Mouse (Mus musculus): Measurements from ENCODE around the gene Rab11fip5. TPM values are rescaled to one million over a fixed set of nuclear protein-coding genes. Genes with fewer than 3 reads are reported as not detected.

Rab11fip5 gene
- polyA plus RNA-seq, 1 experiment from 2014 or later: 22.1 TPM

GRCm38 (mm10) chr6:85340184-85340583, 34.2 kb downstream of the Rab11fip5 start:
- H3K27me3 ChIP-seq (replicated peaks): no peaks in the 10 kb centered on the region
- H3K27ac ChIP-seq: no peak overlapping the region
- WGBS: 70% methylated on average over 12 of the region's 12 CpGs
- H3K9ac ChIP-seq: no peak overlapping the region
- 0 out of 2 replicates have a peak, but pooled peaks cover 6% of the 10 kb centered on the region for H3K36me3 ChIP-seq (replicated peaks)
- H3K4me2 ChIP-seq: no peak overlapping the region
- no peak for ATAC-seq (replicated peaks)
- no peaks in the 10 kb centered on the region for H3K4me1 ChIP-seq
- no peaks in the 10 kb centered on the region for H3K9me3 ChIP-seq
- no peak overlapping the region for H3K4me3 ChIP-seq

DNA sequence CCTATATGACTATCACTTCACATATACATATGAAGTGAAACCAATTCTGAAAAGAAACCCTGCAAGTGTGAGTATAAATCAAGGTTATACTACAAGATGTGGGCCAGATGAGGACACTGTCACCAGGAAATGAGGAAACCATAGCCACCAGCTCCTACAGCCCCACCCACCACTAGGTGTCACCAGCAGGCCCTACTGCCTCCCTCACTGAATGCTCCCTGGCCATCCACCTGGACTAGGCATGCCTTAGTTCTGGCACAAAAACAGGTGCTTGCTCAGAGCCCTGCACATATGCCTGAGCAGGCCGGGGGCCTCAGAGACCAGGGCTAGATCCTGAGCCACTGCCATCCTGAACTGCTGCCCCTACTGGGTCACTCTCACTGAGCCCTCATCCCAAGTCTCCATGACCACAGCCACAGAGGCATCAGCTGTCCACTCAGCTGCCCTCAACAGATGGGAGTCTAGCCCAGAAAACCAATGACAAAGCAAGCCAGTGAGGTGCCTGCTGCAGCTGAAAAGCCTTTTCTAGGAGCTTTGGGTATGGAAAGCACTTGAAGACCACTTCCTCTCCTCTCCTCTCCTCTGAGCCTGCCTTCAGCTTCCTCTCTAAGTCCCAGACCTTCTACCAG, 35.0 kb downstream of the Rab11fip5 start:
- ATAC-seq (replicated peaks): no peak

GRCm38 (mm10) chr6:85336944-85337343, 37.5 kb downstream of the Rab11fip5 start:
- Histone ChIP-seq H3K36me3 (replicated peaks) (0 out of 2 replicates have a peak, but pooled peaks cover 5% of the 10 kb centered on the region), H3K4me2 (no peak overlapping the region), H3K4me3 (no peak overlapping the region), H3K9ac (no peak overlapping the region), H3K9me3 (no peaks in the 10 kb centered on the region), H3K27ac (no peak overlapping the region), H3K4me1 (peaks cover 11% of the 10 kb centered on the region), H3K27me3 (replicated peaks) (no peaks in the 10 kb centered on the region)
- no peak for ATAC-seq (replicated peaks)
- 82% methylated on average over 8 of the region's 9 CpGs for WGBS

More for the DNA sequence above, 35.0 kb downstream of the Rab11fip5 start:
- Histone ChIP-seq H3K27me3 (replicated peaks) (no peaks in the 10 kb centered on the region), H3K4me2 (no peak overlapping the region), H3K4me1 (no peaks in the 10 kb centered on the region; the same call in 1 of the 2 replicates), H3K36me3 (replicated peaks) (0 out of 2 replicates have a peak, but pooled peaks cover 6% of the 10 kb centered on the region), H3K9me3 (no peaks in the 10 kb centered on the region), H3K4me3 (no peak overlapping the region), H3K9ac (no peak overlapping the region), H3K27ac (no peak overlapping the region)
- 82% methylated on average over 1 of the region's 1 CpGs for WGBS

GRCm38 (mm10) chr6:85335352-85335751, 39.1 kb downstream of the Rab11fip5 start:
- H3K9me3 ChIP-seq: no peaks in the 10 kb centered on the region
- no peak overlapping the region for H3K4me2 ChIP-seq
- no peak overlapping the region for H3K27ac ChIP-seq
- H3K4me1 ChIP-seq: peaks cover 15% of the 10 kb centered on the region
- H3K4me3 ChIP-seq: no peak overlapping the region
- H3K9ac ChIP-seq: no peak overlapping the region
- no peak for ATAC-seq (replicated peaks)
- no peaks in the 10 kb centered on the region for H3K36me3 ChIP-seq (replicated peaks)
- 58% methylated on average over 3 of the region's 3 CpGs for WGBS
- peaks cover 3% of the 10 kb centered on the region; the same call in 1 of the 2 replicates for H3K27me3 ChIP-seq (replicated peaks)

- Histone ChIP-seq H3K4me1 (peaks cover 15% of the 10 kb centered on the region), H3K4me3 (no peak overlapping the region), H3K27ac (no peak overlapping the region), H3K27me3 (replicated peaks) (peaks cover 3% of the 10 kb centered on the region; the same call in 1 of the 2 replicates), H3K9ac (no peak overlapping the region), H3K9me3 (no peaks in the 10 kb centered on the region), H3K36me3 (replicated peaks) (no peaks in the 10 kb centered on the region), H3K4me2 (no peak overlapping the region)
- WGBS: 77% methylated on average over 5 of the region's 5 CpGs
- ATAC-seq (replicated peaks): no peak
Measured at GRCm38 (mm10) chr6:85334851-85335250, 39.6 kb downstream of the Rab11fip5 start.

DNA sequence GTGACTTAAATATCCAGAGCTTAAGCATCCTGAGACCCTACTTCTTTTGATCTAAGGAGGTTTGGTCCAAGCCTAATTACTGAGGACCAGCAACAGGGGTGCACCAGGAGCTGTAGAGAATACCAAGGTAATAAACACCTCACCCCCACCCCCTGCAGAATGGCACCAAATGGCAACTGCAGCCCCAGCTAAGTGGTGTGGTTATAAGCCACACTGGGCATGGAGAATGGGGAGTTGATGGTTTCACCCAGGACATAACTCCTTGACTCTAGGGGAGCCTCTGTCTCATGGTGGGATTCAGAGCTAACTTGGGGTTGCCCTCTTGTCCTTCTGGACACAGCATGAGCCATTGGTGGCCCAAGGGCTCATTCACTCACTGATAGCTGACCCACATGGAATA, 40.2 kb downstream of the Rab11fip5 start:
- H3K27ac ChIP-seq: peak overlapping the region; percentile 92
- H3K27me3 ChIP-seq (replicated peaks): peaks cover 3% of the 10 kb centered on the region; the same call in 1 of the 2 replicates
- no peak overlapping the region for H3K4me3 ChIP-seq

DNA sequence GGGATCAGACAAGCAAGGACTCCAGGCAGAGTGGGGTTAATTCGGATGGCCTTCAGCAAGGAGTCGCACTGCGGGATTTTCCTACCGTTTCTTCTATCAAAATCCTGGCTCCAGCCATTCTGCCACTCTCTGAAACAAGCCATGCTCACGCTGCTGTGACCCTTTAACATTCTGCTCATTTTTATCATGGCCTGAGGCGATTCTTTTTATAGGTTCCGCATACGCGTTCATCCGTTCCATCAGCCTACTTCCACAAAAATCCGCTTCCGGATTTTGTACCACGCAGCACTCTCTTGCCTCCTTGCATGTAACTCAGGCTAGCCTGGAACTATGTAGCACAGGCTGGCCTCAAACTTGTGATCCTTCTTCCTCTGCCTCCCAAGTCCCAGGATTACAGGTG, 40.7 kb downstream of the Rab11fip5 start:
- peak overlapping the region; percentile 98 for H3K4me2 ChIP-seq
- H3K9me3 ChIP-seq: no peaks in the 10 kb centered on the region
- H3K36me3 ChIP-seq (replicated peaks): no peaks in the 10 kb centered on the region
- ATAC-seq (replicated peaks): 0 out of 2 replicates have a peak, but pooled peaks have one; percentile 3
- peak overlapping the region; percentile 92 for H3K27ac ChIP-seq
- H3K9ac ChIP-seq: peak overlapping the region; percentile 63
- peaks cover 15% of the 10 kb centered on the region for H3K4me1 ChIP-seq
- 3% methylated on average over 13 of the region's 13 CpGs for WGBS
- peaks cover 3% of the 10 kb centered on the region; the same call in 1 of the 2 replicates for H3K27me3 ChIP-seq (replicated peaks)
- peak overlapping the region; percentile 60 for H3K4me3 ChIP-seq

More for the DNA sequence above, 40.2 kb downstream of the Rab11fip5 start:
- no peak for ATAC-seq (replicated peaks)
- Histone ChIP-seq H3K9ac (no peak overlapping the region), H3K9me3 (no peaks in the 10 kb centered on the region), H3K4me1 (peaks cover 15% of the 10 kb centered on the region), H3K36me3 (replicated peaks) (no peaks in the 10 kb centered on the region), H3K4me2 (peak overlapping the region; percentile 98; the same call in 1 of the 2 replicates)

DNA sequence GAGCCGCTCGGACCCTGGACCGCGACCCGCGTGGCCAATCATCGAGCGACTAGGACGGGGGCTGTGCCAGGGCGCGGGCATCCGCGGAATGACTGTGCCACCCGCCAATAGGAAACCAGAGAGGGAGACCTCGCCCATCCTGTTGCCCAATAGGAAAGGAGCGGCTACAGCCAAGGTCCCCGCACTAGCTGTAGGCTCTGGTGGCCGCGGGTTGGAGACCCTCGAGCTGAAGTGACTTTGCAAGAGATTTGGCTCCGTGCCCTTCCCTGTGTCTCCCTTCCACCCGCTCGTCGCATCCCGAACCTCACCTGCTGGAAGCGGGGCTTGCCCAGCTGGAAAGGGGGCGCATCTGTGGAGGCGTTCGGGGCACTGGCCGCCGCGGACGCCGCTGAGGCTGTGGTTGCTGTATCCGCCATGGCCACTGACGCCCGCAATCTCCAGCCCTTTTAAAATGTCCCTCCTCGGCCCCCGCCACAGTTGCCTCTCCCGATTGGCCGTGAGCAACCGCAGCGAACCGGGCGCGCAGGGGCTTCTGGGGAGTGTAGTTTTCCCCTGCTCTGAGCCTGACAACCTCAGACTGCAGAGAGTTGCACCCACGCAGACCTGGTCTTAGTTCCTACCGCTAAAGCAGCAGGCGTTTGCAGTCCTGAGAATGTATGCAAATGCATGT, 41.3 kb downstream of the Rab11fip5 start, which contains the start of gene Sfxn5:
TSS of gene Sfxn5 (minus strand) at position 423 of the 670 bp plus-strand sequence.
- Histone ChIP-seq H3K9me3 (no peaks in the 10 kb centered on the region), H3K27me3 (replicated peaks) (peaks cover 3% of the 10 kb centered on the region; the same call in 1 of the 2 replicates), H3K27ac (peak within 1 kb of the TSS; percentile 92), H3K4me3 (peak within 1 kb of the TSS; percentile 60), H3K9ac (peak within 1 kb of the TSS; percentile 63), H3K36me3 (replicated peaks) (no peaks in the 10 kb centered on the region), H3K4me2 (peak within 1 kb of the TSS; percentile 98), H3K4me1 (peaks cover 15% of the 10 kb centered on the region)
- under 1% methylated on average over 49 of the region's 49 CpGs for WGBS
- ATAC-seq (replicated peaks): peak; percentile 97

GRCm38 (mm10) chr6:85332351-85332999, 42.0 kb downstream of the Rab11fip5 start:
- H3K4me2 ChIP-seq: peak overlapping the region; percentile 98
- peak overlapping the region; percentile 63 for H3K9ac ChIP-seq
- under 1% methylated on average over 41 of the region's 41 CpGs for WGBS
- no peaks in the 10 kb centered on the region for H3K9me3 ChIP-seq
- peak overlapping the region; percentile 92 for H3K27ac ChIP-seq
- peaks cover 3% of the 10 kb centered on the region; the same call in 1 of the 2 replicates for H3K27me3 ChIP-seq (replicated peaks)
- H3K36me3 ChIP-seq (replicated peaks): no peaks in the 10 kb centered on the region
- peak; percentile 37 for ATAC-seq (replicated peaks)
- peak overlapping the region; percentile 60 for H3K4me3 ChIP-seq
- H3K4me1 ChIP-seq: peaks cover 15% of the 10 kb centered on the region

DNA sequence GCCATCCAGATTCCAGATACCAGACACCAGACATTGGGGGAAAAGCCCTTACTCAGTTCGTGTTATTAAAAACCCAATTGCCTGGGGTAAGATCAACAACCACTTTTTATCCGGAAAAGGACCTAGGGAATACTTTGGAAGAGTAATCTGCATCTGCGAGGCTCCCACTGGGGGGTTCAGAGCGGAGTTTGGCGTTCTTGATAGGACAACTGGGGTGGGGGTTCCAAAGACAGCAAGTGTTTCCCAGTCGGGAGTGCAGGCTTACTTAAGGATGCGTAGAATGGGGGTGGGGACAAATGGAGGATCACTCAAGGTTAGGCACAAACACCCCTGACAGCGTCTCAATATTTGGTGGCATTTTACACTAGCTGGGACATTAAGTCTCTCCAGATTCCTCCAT, 42.7 kb downstream of the Rab11fip5 start:
- H3K4me1 ChIP-seq: peaks cover 15% of the 10 kb centered on the region
- H3K27me3 ChIP-seq (replicated peaks): peaks cover 3% of the 10 kb centered on the region; the same call in 1 of the 2 replicates
- H3K27ac ChIP-seq: no peak overlapping the region
- H3K9ac ChIP-seq: no peak overlapping the region
- H3K36me3 ChIP-seq (replicated peaks): no peaks in the 10 kb centered on the region
- H3K9me3 ChIP-seq: no peaks in the 10 kb centered on the region
- no peak for ATAC-seq (replicated peaks)
- WGBS: 9% methylated on average over 8 of the region's 8 CpGs
- H3K4me2 ChIP-seq: peak overlapping the region; percentile 98
- peak overlapping the region; percentile 60 for H3K4me3 ChIP-seq

- WGBS: 44% methylated on average over 6 of the region's 6 CpGs
- Histone ChIP-seq H3K4me1 (peaks cover 15% of the 10 kb centered on the region), H3K36me3 (replicated peaks) (no peaks in the 10 kb centered on the region), H3K4me3 (peak overlapping the region; percentile 60), H3K9ac (no peak overlapping the region), H3K27ac (no peak overlapping the region), H3K9me3 (no peaks in the 10 kb centered on the region), H3K4me2 (peak overlapping the region; percentile 98), H3K27me3 (replicated peaks) (peaks cover 3% of the 10 kb centered on the region; the same call in 1 of the 2 replicates)
- no peak for ATAC-seq (replicated peaks)
Measured at GRCm38 (mm10) chr6:85331221-85331735, 43.2 kb downstream of the Rab11fip5 start.

Data from midbrain, embryonic 15.5 days (tissue).